Mouse (Mus musculus): ENCODE data around the gene Aoc2. TPM values are rescaled to one million over a fixed set of nuclear protein-coding genes. Genes with fewer than 3 reads are reported as not detected.
"Not testable (repeated sequence)": the region's sequence is repeated elsewhere in the genome, so short reads cannot be mapped to it uniquely, and the experiment has no call there.

Gene Aoc2
- polyA plus RNA-seq, 1 experiment = 4.5 TPM

DNA sequence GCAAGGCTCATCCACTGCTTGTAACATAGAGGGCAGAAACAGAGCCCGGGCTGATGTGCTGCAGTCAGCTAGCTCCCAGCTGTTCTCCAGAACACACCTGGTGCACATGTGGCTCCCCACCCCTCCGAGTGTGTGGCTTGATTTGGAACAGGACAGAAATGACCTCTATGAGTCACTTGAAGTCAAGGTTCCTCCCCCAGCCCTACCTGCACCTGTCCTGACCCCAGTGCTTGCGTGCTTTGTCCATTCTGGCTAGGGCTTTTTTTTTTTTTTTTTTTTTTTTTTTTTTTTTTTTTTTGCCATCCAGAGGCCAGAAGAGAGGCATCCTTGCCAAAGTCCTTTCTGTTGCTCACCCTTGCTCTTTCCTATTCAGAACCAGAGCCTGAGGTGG, 26.9 kb downstream of the Aoc2 start:
- no peak for DNase-seq (ENCODE audit: extremely low spot score in 1 of 2, low spot score in 1 of 2)

DNA sequence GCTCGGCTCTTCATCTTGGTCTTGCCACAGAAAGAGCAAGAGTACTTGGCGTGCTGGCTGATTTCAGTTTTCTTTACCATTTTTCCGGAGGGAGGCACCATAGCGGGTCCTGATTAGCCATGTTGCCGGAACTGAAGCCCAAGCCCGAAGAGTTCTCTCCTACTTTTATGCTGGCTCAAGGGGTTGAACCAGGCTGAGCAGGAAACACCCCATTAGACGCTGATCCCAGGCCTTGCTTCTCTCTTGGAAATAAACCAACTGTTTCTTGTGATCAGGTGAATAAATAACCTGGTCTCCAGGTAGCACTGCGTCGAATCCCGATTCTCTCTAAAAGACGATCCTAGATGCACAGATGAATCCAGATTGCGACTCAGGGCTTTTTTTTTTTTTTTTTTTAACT, 28.6 kb downstream of the Aoc2 start:
- DNase-seq (ENCODE audit: extremely low spot score in 1 of 2, low spot score in 1 of 2) = no peak

DNA sequence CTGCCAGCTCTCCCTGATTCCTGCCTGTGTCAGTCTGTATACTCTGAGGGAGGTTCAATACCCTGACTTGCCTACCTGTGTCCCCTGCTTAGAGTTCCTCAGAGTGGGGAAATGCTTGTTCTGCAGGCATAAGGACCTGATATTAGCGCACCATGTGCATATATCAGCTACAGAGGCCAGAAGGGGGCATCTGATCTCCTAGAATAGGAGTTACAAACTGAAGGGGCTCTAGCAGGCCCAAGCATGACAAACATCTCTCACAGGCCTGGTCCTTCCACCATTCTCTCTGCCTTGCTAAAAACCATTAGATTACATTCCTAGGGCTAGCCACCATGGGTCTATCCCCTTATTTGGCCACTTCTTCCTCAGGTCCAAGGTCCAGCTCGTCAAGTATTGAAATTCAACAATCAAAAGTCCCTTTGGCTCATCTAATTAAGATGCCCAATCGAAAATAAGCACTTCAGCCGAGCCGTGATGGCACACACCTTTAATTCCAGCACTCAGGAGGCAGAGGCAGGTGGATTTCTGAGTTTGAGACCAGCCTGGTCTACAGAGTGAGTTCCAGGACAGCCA, 29.7 kb downstream of the Aoc2 start:
- no peak for DNase-seq (ENCODE audit: extremely low spot score in 1 of 2, low spot score in 1 of 2)

DNA sequence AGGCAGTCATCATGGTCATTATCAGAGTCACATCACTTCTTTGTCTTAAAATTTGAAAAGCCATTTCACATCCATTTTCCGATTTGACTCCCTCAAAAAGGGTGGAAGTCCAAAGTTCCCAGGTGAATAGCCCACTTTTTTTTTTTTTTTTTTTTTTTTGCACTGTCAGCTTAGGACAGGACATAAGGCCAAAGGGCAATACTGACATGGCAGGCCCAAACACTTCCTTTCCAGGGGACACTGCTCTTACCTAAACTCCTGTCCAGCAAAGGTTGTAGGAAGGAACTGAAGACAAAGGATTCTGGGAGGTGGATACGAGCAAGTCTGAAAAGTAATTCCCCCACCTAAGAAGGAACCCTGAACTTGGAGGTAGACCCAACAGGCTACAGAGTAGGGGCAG, 31.1 kb downstream of the Aoc2 start:
- no peak for DNase-seq (ENCODE audit: extremely low spot score in 1 of 2, low spot score in 1 of 2)

DNA sequence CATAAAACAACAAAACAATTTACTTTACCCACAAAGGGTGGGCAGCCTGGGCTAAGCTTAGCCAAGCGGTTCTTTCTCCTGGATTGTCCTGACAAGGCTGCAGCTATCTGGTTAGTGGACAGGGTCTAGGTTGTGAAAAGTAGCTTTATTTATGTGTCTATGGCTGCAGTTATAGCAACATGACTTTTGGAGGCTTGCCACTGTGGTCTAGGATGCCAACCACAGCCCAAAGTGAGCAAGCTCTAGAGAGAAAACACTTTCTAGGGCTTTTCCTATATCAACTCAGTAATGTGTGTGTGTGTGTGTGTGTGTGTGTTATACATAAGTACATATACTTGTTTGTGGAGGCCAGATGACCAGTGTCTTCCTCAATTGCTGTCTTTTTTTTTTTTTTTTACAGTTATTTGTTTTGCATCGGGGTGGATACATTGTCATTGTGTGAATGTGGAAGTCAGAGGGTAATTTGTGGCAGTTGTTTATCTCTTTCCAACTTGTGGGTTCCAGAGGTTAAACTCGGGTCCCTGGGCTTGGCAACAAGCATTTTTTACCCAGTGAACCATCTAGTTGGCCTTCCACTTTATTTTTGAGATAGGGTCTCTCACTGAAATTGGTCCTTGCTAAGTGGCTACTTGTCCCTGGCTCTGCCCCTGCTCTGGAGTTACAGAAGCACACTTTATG, 32.8 kb downstream of the Aoc2 start:
- no peak for DNase-seq (ENCODE audit: extremely low spot score in 1 of 2, low spot score in 1 of 2)

DNA sequence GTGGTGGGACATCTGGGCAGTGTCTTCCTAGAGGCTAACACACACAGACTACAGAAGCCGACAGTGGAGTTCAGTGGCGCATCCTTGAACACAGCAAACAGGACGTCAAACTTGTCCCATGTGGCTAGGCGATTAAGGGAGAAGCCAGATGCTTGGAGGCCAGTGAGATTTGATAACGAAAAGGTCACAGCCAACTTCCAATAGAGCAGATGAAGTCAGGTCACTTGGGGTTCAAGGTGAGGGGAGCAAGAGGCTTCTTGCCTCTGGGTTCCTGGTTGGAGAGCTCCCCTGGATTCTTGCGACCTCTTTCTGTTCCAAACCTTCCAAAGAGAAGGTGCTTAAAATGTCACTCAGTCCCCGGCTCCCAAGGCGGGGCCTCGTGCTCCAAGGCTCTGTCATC, 34.9 kb downstream of the Aoc2 start:
- no peak for DNase-seq (ENCODE audit: extremely low spot score in 1 of 2, low spot score in 1 of 2)

DNA sequence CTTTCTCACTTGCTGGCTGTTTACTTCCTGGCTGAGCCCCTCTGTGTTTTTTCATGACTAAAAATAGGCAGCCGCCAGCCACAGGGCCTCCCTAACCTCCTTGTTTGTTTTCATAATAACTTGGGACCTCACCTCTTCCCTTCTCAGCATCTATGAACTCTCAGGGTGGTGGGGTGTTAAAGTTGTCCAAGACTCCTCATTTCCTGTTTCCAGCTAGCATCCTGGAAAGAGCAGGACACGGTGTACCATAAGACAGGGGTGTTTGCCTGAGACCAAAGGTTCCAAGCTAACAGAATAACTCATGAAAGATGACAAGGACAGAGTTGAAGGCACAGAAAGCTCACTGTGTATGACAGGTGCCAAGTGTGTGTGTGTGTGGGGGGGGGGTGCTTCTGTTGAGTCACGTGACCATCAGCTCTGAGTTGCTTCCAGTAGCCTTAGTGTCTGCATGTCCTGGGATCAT, 35.8 kb downstream of the Aoc2 start:
- no peak for DNase-seq (ENCODE audit: extremely low spot score in 1 of 2, low spot score in 1 of 2)

DNA sequence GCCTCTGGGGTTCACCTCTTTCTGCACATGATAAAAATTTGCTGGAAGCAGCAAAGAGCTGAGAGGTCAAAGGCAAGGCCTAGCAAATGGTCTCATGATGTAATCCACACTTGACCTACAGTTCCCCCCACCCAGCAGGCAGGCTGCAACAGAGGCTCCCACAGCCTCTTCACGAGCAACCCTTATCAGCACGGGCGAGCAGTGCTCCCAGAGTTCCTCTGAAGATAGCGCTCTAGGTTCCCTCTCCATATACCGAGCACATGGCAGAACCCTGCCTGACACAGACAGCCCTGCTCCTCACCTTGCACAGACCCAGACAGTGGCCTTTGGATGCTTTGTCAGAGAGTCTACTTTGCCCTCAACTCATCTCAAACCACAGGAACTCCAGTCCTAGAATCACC, 39.7 kb downstream of the Aoc2 start:
- no peak for DNase-seq (ENCODE audit: extremely low spot score in 1 of 2, low spot score in 1 of 2)

DNA sequence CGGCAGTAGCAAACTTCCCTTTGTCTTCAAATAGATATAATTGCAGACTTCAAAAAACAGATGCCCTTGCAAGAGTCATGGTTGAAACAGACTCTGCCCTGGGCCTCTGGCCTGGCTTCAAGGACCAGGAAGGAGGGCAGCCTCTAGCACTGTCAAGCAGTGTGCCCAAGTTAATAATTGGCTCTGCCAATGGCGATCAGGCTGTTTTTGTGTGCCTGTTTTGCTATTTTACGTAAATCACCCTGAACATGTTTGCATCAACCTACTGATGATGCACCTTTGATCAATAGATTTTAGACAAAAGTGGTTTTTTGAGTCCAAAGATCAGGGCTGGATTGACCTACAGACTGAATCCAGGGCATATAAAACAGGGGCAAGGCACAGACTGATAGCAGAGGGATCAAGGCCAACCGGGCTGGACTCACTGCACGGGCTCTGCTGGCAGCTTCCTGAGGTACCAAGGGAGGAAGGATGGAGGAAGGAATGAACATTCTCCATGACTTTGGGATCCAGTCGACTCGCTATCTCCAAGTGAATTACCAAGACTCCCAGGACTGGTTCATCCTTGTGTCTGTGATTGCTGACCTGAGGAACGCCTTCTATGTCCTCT, 42.6 kb downstream of the Aoc2 start, which contains the start of gene G6pc:
Gene G6pc (plus strand): TSS at position 236 of the 610 bp plus-strand sequence.
- DNase-seq (ENCODE audit: extremely low spot score in 1 of 2, low spot score in 1 of 2) = no peak

DNA sequence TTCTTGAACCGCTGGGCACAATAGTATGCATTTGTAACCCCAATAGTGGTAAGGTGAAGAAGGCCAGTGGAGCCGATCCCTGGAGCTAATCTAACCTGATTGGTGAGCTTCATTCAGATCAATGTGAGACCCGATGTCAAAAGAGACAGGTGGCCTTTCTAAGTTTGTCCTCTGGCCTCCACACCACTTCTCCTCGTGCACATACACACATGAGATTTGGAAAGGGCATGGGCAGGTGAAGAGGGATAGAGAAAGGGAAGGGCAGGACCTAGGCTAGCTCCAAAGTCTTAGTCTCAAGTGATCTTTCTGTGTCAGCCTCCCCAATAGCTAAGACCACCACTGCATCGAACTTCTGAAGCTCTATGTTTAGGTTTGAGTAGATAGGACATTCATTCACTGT, 45.3 kb downstream of the Aoc2 start:
- DNase-seq (ENCODE audit: extremely low spot score in 1 of 2, low spot score in 1 of 2) = no peak

DNA sequence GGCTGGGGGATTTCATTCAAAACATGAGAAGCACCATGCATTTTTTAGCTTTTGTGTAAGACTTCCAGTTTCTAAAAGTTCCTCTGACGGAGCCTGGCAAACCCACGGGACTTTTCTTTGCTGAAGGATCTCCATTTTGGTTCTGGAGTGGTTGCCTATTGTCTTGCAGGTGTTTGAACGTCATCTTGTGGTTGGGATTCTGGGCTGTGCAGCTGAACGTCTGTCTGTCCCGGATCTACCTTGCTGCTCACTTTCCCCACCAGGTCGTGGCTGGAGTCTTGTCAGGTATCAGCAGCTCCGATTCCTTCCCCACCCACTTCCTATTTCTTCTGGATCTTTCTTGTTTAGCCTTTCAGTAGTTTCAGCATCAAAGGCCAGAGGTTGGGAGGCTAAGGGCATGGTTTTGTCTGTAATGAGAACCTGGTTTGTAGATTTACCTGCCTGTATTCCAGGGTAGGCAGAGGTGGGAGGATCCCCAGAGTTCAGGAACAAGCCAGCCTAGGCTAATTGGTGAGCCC, 49.6 kb downstream of the Aoc2 start:
- DNase-seq (ENCODE audit: extremely low spot score in 1 of 2, low spot score in 1 of 2) = no peak

DNA sequence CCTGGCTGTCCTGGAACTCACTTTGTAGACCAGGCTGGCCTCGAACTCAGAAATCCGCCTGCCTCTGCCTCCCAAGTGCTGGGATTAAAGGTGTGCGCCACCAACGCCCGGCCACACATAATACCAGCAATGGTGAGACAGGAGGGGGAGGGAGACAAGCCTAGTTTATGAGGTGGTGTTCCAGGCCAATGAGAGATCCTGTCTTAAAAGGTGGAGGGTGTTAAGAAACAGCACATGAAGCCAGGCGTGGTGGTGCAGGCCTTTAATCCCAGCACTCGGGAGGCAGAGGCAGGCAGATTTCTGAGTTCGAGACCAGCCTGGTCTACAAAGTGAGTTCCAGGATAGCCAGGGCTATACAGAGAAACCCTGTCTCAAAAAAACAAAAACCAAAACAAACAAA, 53.3 kb downstream of the Aoc2 start:
- DNase-seq (ENCODE audit: extremely low spot score in 1 of 2, low spot score in 1 of 2) = not testable (repeated sequence)

DNA sequence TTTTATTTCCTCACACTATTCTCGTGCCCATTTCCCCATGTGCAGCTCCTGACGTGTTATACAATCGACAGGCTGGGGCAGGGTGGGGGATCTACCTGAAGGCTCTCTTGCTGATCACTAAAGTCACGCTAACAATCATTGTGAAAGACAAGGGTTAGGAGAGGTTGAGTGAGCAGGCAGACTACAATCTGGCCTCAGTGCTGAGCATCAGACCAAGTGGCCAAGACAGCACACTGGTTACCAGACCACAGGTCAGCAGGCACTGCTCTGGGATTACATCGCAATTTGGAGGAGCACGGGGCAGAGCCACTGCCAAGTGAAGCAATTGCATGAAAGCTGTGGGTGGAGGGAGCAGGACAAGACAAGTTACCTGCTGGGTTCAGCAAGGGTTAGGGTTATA, 54.1 kb downstream of the Aoc2 start:
- no peak for DNase-seq (ENCODE audit: extremely low spot score in 1 of 2, low spot score in 1 of 2)

Other genes with a start within 250 kb of the Aoc2 start
- 0.46 and 0.55 TPM in 2 replicates for gene Hsd17b1, start 246.7 kb upstream of the Aoc2 start, polyA plus RNA-seq (2012; rRNA removed)
- 30.8 and 34.1 TPM in 2 replicates for gene Coasy, start 242.5 kb upstream of the Aoc2 start, polyA plus RNA-seq (2012; rRNA removed)
- 52.0 and 56.0 TPM in 2 replicates for gene Mlx, start 237.8 kb upstream of the Aoc2 start, polyA plus RNA-seq (2012; rRNA removed)
- gene Psmc3ip, start 229.6 kb upstream of the Aoc2 start, polyA plus RNA-seq (2012; rRNA removed) = 5.6 and 7.8 TPM in 2 replicates
- gene Retreg3, start 205.2 kb upstream of the Aoc2 start, polyA plus RNA-seq (2012; rRNA removed) = 66.2 and 66.5 TPM in 2 replicates
- gene Tubg1, start 205.1 kb upstream of the Aoc2 start, polyA plus RNA-seq (2012; rRNA removed) = 21.5 and 24.7 TPM in 2 replicates
- gene Tubg2, start 169.2 kb upstream of the Aoc2 start, polyA plus RNA-seq (2012; rRNA removed) = 56.4 and 58.0 TPM in 2 replicates
- gene Cntnap1, start 154.5 kb upstream of the Aoc2 start, polyA plus RNA-seq (2012; rRNA removed) = 65.8 TPM in 2 replicates
- gene Plekhh3, start 153.7 kb upstream of the Aoc2 start, polyA plus RNA-seq (2012; rRNA removed) = 15.8 and 17.9 TPM in 2 replicates
- 0.36 and 0.42 TPM in 2 replicates for gene Ccr10, start 149.6 kb upstream of the Aoc2 start, polyA plus RNA-seq (2012; rRNA removed)
- gene Ezh1, start 98.6 kb upstream of the Aoc2 start, polyA plus RNA-seq (2012; rRNA removed) = 44.8 and 50.3 TPM in 2 replicates
- 65.6 and 82.1 TPM in 2 replicates for gene Ramp2, start 79.0 kb upstream of the Aoc2 start, polyA plus RNA-seq (2012; rRNA removed)
- 63.8 TPM in 2 replicates for gene Vps25, start 71.4 kb upstream of the Aoc2 start, polyA plus RNA-seq (2012; rRNA removed)
- 10.8 and 12.5 TPM in 2 replicates for gene Wnk4, start 64.5 kb upstream of the Aoc2 start, polyA plus RNA-seq (2012; rRNA removed)
- 0.71 and 0.84 TPM in 2 replicates for gene Cntd1, start 46.1 kb upstream of the Aoc2 start, polyA plus RNA-seq (2012; rRNA removed)
- 147 and 151 TPM in 2 replicates for gene Coa3, start 45.9 kb upstream of the Aoc2 start, polyA plus RNA-seq (2012; rRNA removed)
- gene Becn1, start 22.8 kb upstream of the Aoc2 start, polyA plus RNA-seq (2012; rRNA removed) = 177 and 195 TPM in 2 replicates
- 101 and 108 TPM in 2 replicates for gene Psme3, start 8.8 kb upstream of the Aoc2 start, polyA plus RNA-seq (2012; rRNA removed)
- gene Aoc3, start 5.5 kb downstream of the Aoc2 start, polyA plus RNA-seq (2012; rRNA removed) = 0.71 and 0.88 TPM in 2 replicates
- not detected in 2 replicates for gene G6pc, start 42.5 kb downstream of the Aoc2 start, polyA plus RNA-seq (2012; rRNA removed)
- 49.2 and 53.5 TPM in 2 replicates for gene Aarsd1, start 92.6 kb downstream of the Aoc2 start, polyA plus RNA-seq (2012; rRNA removed)
- 3.6 and 4.1 TPM in 2 replicates for gene Gm27029, start 99.7 kb downstream of the Aoc2 start, polyA plus RNA-seq (2012; rRNA removed)
- 33.4 and 33.7 TPM in 2 replicates for gene Rundc1, start 100.0 kb downstream of the Aoc2 start, polyA plus RNA-seq (2012; rRNA removed)
- 4.1 and 6.6 TPM in 2 replicates for gene Ptges3l, start 100.3 kb downstream of the Aoc2 start, polyA plus RNA-seq (2012; rRNA removed)
- 480 and 588 TPM in 2 replicates for gene Rpl27, start 117.2 kb downstream of the Aoc2 start, polyA plus RNA-seq (2012; rRNA removed)
- gene Ifi35, start 123.3 kb downstream of the Aoc2 start, polyA plus RNA-seq (2012; rRNA removed) = 9.0 and 9.1 TPM in 2 replicates
- gene Rnd2, start 139.9 kb downstream of the Aoc2 start, polyA plus RNA-seq (2012; rRNA removed) = 155 and 173 TPM in 2 replicates
- 41.3 and 41.4 TPM in 2 replicates for gene Vat1, start 141.2 kb downstream of the Aoc2 start, polyA plus RNA-seq (2012; rRNA removed)
- gene Brca1, start 226.9 kb downstream of the Aoc2 start, polyA plus RNA-seq (2012; rRNA removed) = 0.99 and 1.0 TPM in 2 replicates
- 114 and 124 TPM in 2 replicates for gene Nbr1, start 227.1 kb downstream of the Aoc2 start, polyA plus RNA-seq (2012; rRNA removed)

All from frontal cortex, adult 2 months (tissue).